Mouse (Mus musculus) embryo, embryonic 11.5 days (tissue): ENCODE measurements at regions not wholly inside any gene's neighbourhood (a gene's known extent, or its start where the extent isn't known, plus 50 kb on each side); places are given as distances from the start of the nearest gene placed in this dataset.

Source experiments
- DNase-seq: peaks from one replicate; pipeline ENCODE4 v3.0.0-alpha.2; 2012; ENCODE audit warnings: low read depth, low spot score

DNA sequence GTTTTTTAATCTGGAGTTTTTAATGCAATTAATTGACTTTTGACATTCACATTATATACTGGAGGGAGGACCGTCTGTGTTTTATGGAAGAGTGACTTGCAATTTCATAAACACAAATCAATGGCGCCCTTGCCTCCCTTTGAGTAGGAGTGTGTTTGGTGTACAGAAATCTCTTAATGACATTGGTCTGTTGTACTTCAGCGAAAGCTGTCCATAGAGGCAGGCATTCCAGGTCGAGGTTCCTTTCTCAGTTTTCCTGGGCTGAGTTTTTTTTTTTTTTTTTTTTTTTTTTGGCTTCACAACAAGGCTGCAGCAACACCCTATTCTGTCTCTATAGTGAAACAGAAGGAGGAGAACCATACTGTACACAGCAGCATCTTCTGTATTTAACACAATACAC, 427.4 kb upstream of the Ccnh start:
- no peak for DNase-seq

DNA sequence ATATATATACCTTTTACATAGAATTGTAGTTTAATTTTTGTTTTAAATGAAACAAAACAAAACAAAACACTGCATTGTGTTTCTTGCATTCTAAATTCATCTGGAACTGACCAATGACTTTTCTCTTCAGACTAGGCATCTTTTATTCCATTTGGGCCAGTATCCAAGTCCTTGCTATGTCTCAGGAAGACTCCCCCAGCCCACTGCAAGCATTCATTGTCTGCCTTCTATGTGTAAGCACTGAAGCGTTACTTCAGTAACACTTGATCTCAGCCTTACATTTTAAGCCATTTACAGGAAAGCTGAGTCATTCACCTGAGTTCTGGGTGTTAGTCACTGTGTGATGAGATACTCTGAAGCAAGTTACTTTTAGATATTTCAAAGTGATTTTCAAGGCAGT, 425.3 kb upstream of the Ccnh start:
- DNase-seq, result no peak

DNA sequence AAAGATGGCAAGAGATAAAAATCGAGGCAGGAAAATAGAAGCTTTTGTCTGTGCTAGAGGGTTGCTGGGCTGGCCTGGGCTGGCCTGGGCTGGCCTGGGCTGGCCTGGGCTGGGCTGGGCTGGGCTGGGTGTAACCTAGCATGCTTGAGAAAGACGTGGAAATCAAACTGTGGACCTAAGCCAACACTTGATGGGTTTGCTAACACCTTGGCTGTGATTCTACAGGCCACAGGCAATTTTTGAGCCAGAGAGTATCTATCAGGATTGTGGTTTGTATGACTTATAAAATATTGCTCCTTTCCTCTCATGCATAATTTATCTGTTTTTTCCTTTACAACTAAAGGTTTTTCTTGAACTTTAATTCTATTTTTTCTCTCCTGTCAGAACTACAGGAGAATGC, 417.3 kb upstream of the Ccnh start:
- DNase-seq, result no peak

DNA sequence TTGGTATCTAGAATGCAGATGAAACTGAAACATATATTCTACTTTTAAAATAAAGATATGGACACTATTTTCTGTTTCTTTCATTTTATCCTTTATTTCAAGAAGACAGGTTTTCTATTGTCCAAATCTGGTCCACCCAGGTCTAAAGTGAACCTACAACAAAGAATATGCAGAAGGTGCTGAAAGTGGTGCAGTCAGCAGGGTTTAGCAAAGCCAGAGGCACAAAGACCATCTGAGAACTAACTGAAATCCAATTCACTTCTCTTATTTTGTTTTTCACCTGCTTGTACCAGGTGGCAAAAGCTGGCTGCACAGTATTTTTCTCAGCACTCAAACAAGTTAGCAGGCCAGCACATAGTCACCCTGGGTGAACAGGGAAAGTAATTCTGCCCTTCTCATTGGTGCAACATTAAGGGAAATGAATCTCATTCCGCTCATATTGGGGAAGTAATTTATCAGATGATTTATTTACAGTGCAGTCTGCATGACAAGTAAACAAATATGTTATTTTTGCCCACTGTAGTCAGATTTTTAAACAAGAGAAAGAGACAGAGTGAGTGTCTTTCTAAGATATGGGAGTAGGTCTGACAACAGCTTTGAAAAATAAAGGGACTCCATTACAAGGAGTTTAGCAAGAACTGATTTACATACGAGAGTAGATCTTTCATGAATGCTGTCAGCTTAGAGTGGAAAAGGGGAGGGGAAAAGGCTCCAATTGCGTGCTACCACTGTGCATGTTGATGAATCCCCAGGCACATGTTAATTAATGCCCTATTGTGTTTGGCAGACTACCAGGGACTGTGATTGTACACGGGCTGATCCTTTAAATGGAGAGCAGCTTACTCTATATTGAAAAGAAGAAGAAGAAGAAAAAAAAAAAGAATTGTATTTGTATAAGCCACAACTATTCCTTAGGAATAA, 405.9 kb upstream of the Ccnh start:
- peak; percentile 2 for DNase-seq

DNA sequence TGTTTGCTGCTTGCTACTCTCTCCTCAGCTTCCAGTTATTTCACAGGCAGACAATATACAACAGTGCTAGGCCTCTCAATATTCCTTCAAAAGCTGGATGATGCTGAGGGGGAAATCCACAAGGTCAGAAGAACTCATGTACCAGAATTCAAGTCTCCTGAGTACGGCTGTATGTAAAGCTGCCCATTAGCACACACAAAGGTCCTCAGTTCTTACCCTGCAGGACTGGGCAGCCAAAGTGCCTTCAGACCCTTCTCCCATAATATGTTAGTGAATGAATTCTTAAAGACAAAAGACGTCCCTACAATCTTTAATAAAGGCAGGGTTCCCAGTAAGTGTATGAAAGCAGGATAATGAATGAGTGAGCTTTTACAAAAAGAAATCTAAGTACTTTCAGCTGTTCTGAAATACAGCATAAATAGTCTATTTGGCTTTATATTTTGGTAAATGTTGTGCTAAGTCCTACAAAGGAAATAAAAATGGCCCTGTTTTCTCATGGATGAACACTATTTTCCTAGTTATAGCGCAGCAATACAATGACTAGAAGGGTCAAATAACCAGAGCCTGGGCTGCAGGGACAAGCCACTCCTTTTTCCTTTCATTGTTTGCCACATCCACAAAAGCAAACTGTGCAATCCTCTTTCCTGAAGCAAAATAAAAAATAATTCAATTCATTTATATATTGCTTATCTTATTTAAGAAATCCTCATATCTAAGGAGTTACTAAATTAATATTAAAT, 384.8 kb upstream of the Ccnh start:
- DNase-seq, result no peak

DNA sequence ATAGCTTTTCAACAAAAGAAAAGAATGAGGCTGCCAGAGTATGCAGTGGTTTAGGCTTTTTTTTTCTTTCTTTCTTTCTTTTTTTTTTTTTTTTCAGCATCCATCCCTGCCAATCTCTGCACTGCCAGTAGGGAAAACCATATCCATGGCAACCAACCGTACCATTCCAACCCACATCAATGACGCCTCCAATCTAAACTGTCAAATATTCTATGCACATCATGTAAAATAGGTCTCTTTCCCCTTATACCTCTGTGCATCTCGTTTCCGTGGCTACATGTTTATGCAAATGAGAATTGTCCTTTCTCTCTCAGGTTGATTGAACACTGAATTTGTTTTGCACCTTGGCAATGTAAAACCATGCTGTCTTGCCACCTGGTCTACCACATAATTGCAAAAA, 384.0 kb upstream of the Ccnh start:
- DNase-seq, result no peak

DNA sequence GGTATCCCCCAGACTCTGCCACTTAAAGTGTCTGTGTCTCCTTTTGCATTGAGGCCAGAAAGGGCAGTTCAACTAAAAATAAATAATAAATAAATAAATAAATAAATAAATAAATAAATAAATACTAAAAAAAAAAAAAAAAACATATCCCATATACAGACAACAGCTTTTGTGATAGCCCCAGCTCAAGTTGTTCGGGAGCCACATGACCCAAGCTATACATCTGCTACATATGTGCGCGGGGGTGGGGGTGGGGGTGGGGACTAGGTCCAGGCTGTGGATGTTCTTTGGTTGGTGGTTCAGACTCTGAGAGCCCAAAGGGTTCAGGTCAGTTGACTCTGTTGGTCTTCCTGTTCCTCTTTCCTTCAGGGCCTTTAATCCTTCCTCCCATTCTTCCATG, 379.6 kb upstream of the Ccnh start:
- DNase-seq, result no peak
